Mouse (Mus musculus) MEL (cell line): Measurements from ENCODE around the gene Chd3. TPM values are rescaled to one million over a fixed set of nuclear protein-coding genes. Genes with fewer than 3 reads are reported as not detected.

Experiments used
- DNase-seq: peaks from one replicate; pipeline ENCODE4 v3.0.0; 2011; ENCODE audit warnings: low read depth, low spot score
- H3K27ac ChIP-seq: 2 replicates; pipeline ENCODE4 v1.5.1; 2012; ENCODE audit warnings: low read depth, mild to moderate bottlenecking, control low read depth, low read length, moderate library complexity; ENCODE audit not compliant: control insufficient read depth
- H3K27me3 ChIP-seq, 2 experiments: fragments of 150-350 bp in 1 of 2; sonication (generic) in 1 of 2; 2 replicates each; pipeline ENCODE4 v1.6.1; 2012; ENCODE audit warnings: low read length in 2 of 2, mild to moderate bottlenecking in 2 of 2, improper control_type of control experiment in 1 of 2, moderate library complexity in 1 of 2; ENCODE audit not compliant: insufficient read depth in 2 of 2, control insufficient read depth in 1 of 2
- H3K36me3 ChIP-seq, 2 experiments: 2 replicates each; pipeline ENCODE4 v1.6.1; 2012 to 2014; ENCODE audit warnings: low read length in 2 of 2, improper control_type of control experiment in 1 of 2, inconsistent platforms in 1 of 2, mild to moderate bottlenecking in 1 of 2; ENCODE audit not compliant: insufficient read depth in 2 of 2, control insufficient read depth in 1 of 2
- H3K4me1 ChIP-seq, 2 experiments: fragments of 150-350 bp in 1 of 2; sonication (generic) in 1 of 2; 2 replicates each; pipeline ENCODE4 v1.6.1; 2012; ENCODE audit warnings: low read length in 2 of 2, improper control_type of control experiment in 1 of 2, mild to moderate bottlenecking in 1 of 2; ENCODE audit not compliant: insufficient read depth in 2 of 2, control insufficient read depth in 1 of 2
- H3K4me3 ChIP-seq, 2 experiments: fragments of 150-350 bp in 1 of 2; sonication (generic) in 1 of 2; 2 replicates each; pipeline ENCODE4 v1.5.1; 2012; ENCODE audit warnings: low read depth in 2 of 2, low read length in 2 of 2, mild to moderate bottlenecking in 2 of 2, moderate library complexity in 2 of 2, control low read depth in 1 of 2, improper control_type of control experiment in 1 of 2; ENCODE audit not compliant: control insufficient read depth in 1 of 2, insufficient read depth in 1 of 2
- H3K79me2 ChIP-seq: 2 replicates; pipeline ENCODE4 v1.6.1; 2012; ENCODE audit warnings: mild to moderate bottlenecking, low read length, moderate library complexity; ENCODE audit not compliant: control insufficient read depth, poor library complexity, insufficient read depth
- H3K9ac ChIP-seq: 2 replicates; pipeline ENCODE4 v1.6.1; 2012; ENCODE audit warnings: low read depth, mild to moderate bottlenecking, control low read depth, low read length, moderate library complexity; ENCODE audit not compliant: control insufficient read depth, poor library complexity, severe bottlenecking
- H3K9me3 ChIP-seq: fragments of 150-350 bp; sonication (generic); replicated peaks from 2 replicates; pipeline ENCODE4 v1.6.1; 2012; ENCODE audit warnings: mild to moderate bottlenecking, low read length, improper control_type of control experiment, moderate library complexity; ENCODE audit not compliant: insufficient read depth
- BHLHE40 ChIP-seq: IDR thresholded peaks from 2 replicates; pipeline ENCODE4 v1.6.1; 2012; ENCODE audit warnings: low read depth, mild to moderate bottlenecking, inconsistent platforms, low read length, improper control_type of control experiment, borderline replicate concordance
- CHD2 ChIP-seq: IDR thresholded peaks from 2 replicates; pipeline ENCODE4 v1.6.1; 2011; ENCODE audit warnings: low read length, improper control_type of control experiment
- E2F4 ChIP-seq: IDR thresholded peaks from 2 replicates; pipeline ENCODE4 v1.6.1; 2011; ENCODE audit warnings: low read depth, low read length, improper control_type of control experiment, borderline replicate concordance
- ELF1 ChIP-seq: IDR thresholded peaks from 2 replicates; pipeline ENCODE4 v1.6.1; 2014; ENCODE audit warnings: low read depth, mild to moderate bottlenecking, inconsistent platforms, low read length, improper control_type of control experiment, moderate library complexity
- EP300 ChIP-seq, 2 experiments: IDR thresholded peaks; 2 replicates each; pipeline ENCODE4 v1.6.1; 2011; ENCODE audit warnings: improper control_type of control experiment in 2 of 2, low read length in 2 of 2, low read depth in 1 of 2, mild to moderate bottlenecking in 1 of 2
- GABPA ChIP-seq: IDR thresholded peaks from 2 replicates; pipeline ENCODE4 v1.6.1; 2012; ENCODE audit warnings: low read depth, mild to moderate bottlenecking, inconsistent platforms, low read length, improper control_type of control experiment, moderate library complexity
- GATA1 ChIP-seq: IDR thresholded peaks from 2 replicates; pipeline ENCODE4 v1.6.1; 2011; ENCODE audit warnings: low read depth, low read length, improper control_type of control experiment
- HCFC1 ChIP-seq: IDR thresholded peaks from 2 replicates; pipeline ENCODE4 v1.6.1; 2012; ENCODE audit warnings: low read depth, mild to moderate bottlenecking, inconsistent platforms, low read length, improper control_type of control experiment, moderate library complexity
- KAT2A ChIP-seq: conservative IDR thresholded peaks from 2 replicates; pipeline ENCODE4 v1.6.1; 2012; ENCODE audit warnings: low read depth, low read length, improper control_type of control experiment, inconsistent platforms
- MAX ChIP-seq: IDR thresholded peaks from 2 replicates; pipeline ENCODE4 v1.6.1; 2011; ENCODE audit warnings: low read length, improper control_type of control experiment
- MAZ ChIP-seq: IDR thresholded peaks from 2 replicates; pipeline ENCODE4 v1.6.1; 2012; ENCODE audit warnings: low read depth, mild to moderate bottlenecking, inconsistent platforms, low read length, improper control_type of control experiment
- MEF2A ChIP-seq: IDR thresholded peaks from 2 replicates; pipeline ENCODE4 v1.6.1; 2014; ENCODE audit warnings: low read depth, mild to moderate bottlenecking, inconsistent platforms, low read length, improper control_type of control experiment; ENCODE audit not compliant: poor library complexity, insufficient replicate concordance, severe bottlenecking; ENCODE audit errors: extremely low read depth
- MXI1 ChIP-seq: IDR thresholded peaks from 2 replicates; pipeline ENCODE4 v1.6.1; 2011; ENCODE audit warnings: mild to moderate bottlenecking, low read depth, low read length, improper control_type of control experiment
- MYB ChIP-seq: IDR thresholded peaks from 2 replicates; pipeline ENCODE4 v1.6.1; 2011; ENCODE audit warnings: mild to moderate bottlenecking, low read depth, low read length, improper control_type of control experiment
- NELFE ChIP-seq: IDR thresholded peaks from 2 replicates; pipeline ENCODE4 v1.6.1; 2011; ENCODE audit warnings: low read depth, low read length, improper control_type of control experiment
- POLR2A ChIP-seq, 2 experiments: IDR thresholded peaks; 2 replicates each; pipeline ENCODE4 v1.6.1; 2011 to 2012; ENCODE audit warnings: low read length in 2 of 2, mild to moderate bottlenecking in 2 of 2, control low read depth in 1 of 2, improper control_type of control experiment in 1 of 2, low read depth in 1 of 2, moderate library complexity in 1 of 2; ENCODE audit not compliant: control insufficient read depth in 1 of 2, insufficient read depth in 1 of 2, poor library complexity in 1 of 2
- POLR2AphosphoS2 ChIP-seq: IDR thresholded peaks from 2 replicates; pipeline ENCODE4 v1.6.1; 2011; ENCODE audit warnings: low read length, improper control_type of control experiment
- POLR2AphosphoS5 ChIP-seq: IDR thresholded peaks from 2 replicates; pipeline ENCODE4 v1.6.1; 2012; ENCODE audit warnings: low read depth, borderline replicate concordance, mild to moderate bottlenecking, inconsistent platforms, low read length, moderate library complexity, mixed read lengths
- RAD21 ChIP-seq: IDR thresholded peaks from 2 replicates; pipeline ENCODE4 v1.6.1; 2011; ENCODE audit warnings: mild to moderate bottlenecking, low read depth, low read length, improper control_type of control experiment
- RCOR1 ChIP-seq: IDR thresholded peaks from 2 replicates; pipeline ENCODE4 v1.6.1; 2012; ENCODE audit warnings: low read depth, mild to moderate bottlenecking, inconsistent platforms, low read length, improper control_type of control experiment
- UBTF ChIP-seq: IDR thresholded peaks from 2 replicates; pipeline ENCODE4 v1.6.1; 2012; ENCODE audit warnings: low read depth, mild to moderate bottlenecking, inconsistent platforms, low read length, improper control_type of control experiment, moderate library complexity, borderline replicate concordance; ENCODE audit not compliant: insufficient read depth
- USF1 ChIP-seq: IDR thresholded peaks from 2 replicates; pipeline ENCODE4 v1.6.1; 2014; ENCODE audit warnings: low read depth, mild to moderate bottlenecking, inconsistent platforms, low read length, improper control_type of control experiment, moderate library complexity
- USF2 ChIP-seq, 2 experiments: IDR thresholded peaks; 2 replicates each; pipeline ENCODE4 v1.6.1; 2011 to 2012; ENCODE audit warnings: improper control_type of control experiment in 2 of 2, low read length in 2 of 2, borderline replicate concordance in 1 of 2, inconsistent platforms in 1 of 2, low read depth in 1 of 2, mild to moderate bottlenecking in 1 of 2; ENCODE audit not compliant: insufficient read depth in 1 of 2
- polyA plus RNA-seq, 2 experiments: library from polyadenylated mRNA; stranded (reverse) in 1 of 2; unstranded in 1 of 2; fragments of >175 nt in 1 of 2; fragments of >200 nt in 1 of 2; gene quantifications; 2 replicates each; pipeline versions ENCODE4 v1.2.1 to v1.2.4; 2012; ENCODE audit warnings: low replicate concordance in 2 of 2, low read depth in 1 of 2; ENCODE audit not compliant: insufficient read length in 2 of 2, insufficient read depth in 1 of 2, missing spikeins in 1 of 2
- total RNA-seq: library from RNA; depleted of rRNA; stranded (reverse); fragments of 300-350 nt; gene quantifications from 2 replicates; pipeline ENCODE4 v1.2.3, GENCODE M21; 2012

Gene Chd3
- total and polyA plus RNA-seq, 3 experiments: 37.3 to 84.9 TPM; not detected in 1

DNA sequence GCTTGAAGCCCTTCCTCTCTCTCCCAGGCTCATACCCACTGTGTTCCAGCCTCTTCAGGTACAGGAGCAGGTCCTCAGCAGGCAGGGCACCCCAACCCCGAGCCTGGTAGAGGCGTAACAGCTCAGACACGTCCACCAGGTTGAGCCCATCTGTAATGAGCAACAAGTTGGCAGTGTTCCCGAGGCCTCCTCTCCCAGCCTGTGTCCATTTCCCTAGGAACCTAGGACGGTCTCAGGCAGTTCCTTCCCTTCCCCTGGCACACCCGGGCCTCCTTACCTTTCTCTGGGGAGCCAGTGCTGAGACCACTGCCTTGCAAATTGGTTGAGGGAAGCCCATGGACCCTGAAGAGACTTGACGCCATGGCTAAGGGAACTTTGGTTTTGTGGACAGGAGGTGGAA, 66.4 kb downstream of the Chd3 start:
- Histone ChIP-seq H3K27ac (no peak overlapping the region), H3K36me3 (peaks cover 6 to 9% of the 10 kb centered on the region in 2 experiments; a peak in 3 of 4 replicates), H3K79me2 (no peaks in the 10 kb centered on the region)
- DNase-seq: no peak
- no peak for TF ChIP-seq EP300 (IDR thresholded peaks at IDR 0.05; ENCODE audit: low read depth in 1 of 2, low read length in 2 of 2)
- TF ChIP-seq GABPA: no peak
- no peak for TF ChIP-seq HCFC1
- no peak for TF ChIP-seq USF2 (IDR thresholded peaks at IDR 0.05; ENCODE audit: borderline replicate concordance in 1 of 2, insufficient read depth in 1 of 2, low read depth in 1 of 2, low read length in 2 of 2)
- no peak for TF ChIP-seq MYB
- no peak for TF ChIP-seq BHLHE40
- TF ChIP-seq MXI1: no peak
- TF ChIP-seq USF1: no peak
- no peak for TF ChIP-seq CHD2
- TF ChIP-seq MEF2A: no peak
- TF ChIP-seq RAD21: no peak
- TF ChIP-seq POLR2A (IDR thresholded peaks at IDR 0.05; ENCODE audit: control insufficient read depth in 1 of 2, insufficient read depth in 1 of 2, low read depth in 1 of 2, low read length in 2 of 2, poor library complexity in 1 of 2): no peak
- no peak for TF ChIP-seq POLR2AphosphoS2
- TF ChIP-seq MAX: no peak
- TF ChIP-seq POLR2AphosphoS5: no peak
- no peak for TF ChIP-seq E2F4
- no peak for TF ChIP-seq NELFE
- TF ChIP-seq UBTF: no peak
- no peak for TF ChIP-seq ELF1
- no peak for TF ChIP-seq GATA1
- TF ChIP-seq, all 39 proteins: peak for 0
- Histone ChIP-seq H3K9me3 (no peaks in the 10 kb centered on the region), H3K4me1 (peaks cover 4% of the 10 kb centered on the region in 2 experiments; a peak in 3 of 4 replicates), H3K4me3 (no peak overlapping the region), H3K27me3 (no peaks in the 10 kb centered on the region), H3K9ac (no peak overlapping the region)

DNA sequence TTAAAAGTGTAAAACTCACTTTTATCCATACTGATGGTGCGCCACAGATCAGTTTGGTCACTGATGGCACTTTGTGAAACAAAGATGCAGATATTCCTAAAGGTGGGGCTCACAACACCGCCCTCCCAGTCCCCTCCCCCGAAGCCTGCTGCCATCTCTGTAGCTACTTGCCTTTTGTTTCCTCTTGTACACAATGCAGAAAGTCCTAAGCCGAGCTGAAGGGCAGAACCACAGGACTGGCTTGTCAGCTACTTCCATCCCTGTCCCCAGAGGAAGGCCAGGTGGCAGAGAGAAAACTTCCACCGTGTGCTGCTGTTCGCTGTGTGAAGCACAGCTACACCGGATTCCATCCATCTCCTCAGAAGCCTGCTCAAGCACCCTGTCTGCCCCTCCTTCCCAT, 71.0 kb downstream of the Chd3 start:
- Histone ChIP-seq H3K4me1 (peaks cover 0 to 7% of the 10 kb centered on the region in 2 experiments; a peak in 2 of 4 replicates), H3K9ac (no peak overlapping the region), H3K9me3 (no peaks in the 10 kb centered on the region), H3K27ac (no peak overlapping the region), H3K4me3 (no peak overlapping the region), H3K79me2 (no peaks in the 10 kb centered on the region), H3K36me3 (peaks cover 2% of the 10 kb centered on the region in 2 experiments; a peak in 2 of 4 replicates), H3K27me3 (no peaks in the 10 kb centered on the region)
- TF ChIP-seq KAT2A (no peak), POLR2A (IDR thresholded peaks at IDR 0.05; ENCODE audit: control insufficient read depth in 1 of 2, insufficient read depth in 1 of 2, low read depth in 1 of 2, low read length in 2 of 2, poor library complexity in 1 of 2) (no peak), RCOR1 (no peak), MAZ (no peak), MYB (no peak)
- DNase-seq: no peak
